Mouse (Mus musculus): ENCODE data around the gene Kctd17. TPM values are rescaled to one million over a fixed set of nuclear protein-coding genes. Genes with fewer than 3 reads are reported as not detected.

Kctd17 gene
- polyA plus RNA-seq, 1 experiment from 2014 or later: 35.0 TPM

GRCm38 (mm10) chr15:78395478-78395962 lies 32.8 kb upstream of the Kctd17 start, which contains the start of gene Tex33:
Gene Tex33 (minus strand): TSS chr15:78395912.
- Histone ChIP-seq H3K9ac (ENCODE audit: low read length) (no peak within 1 kb of the TSS), H3K27ac (ENCODE audit: low read depth) (no peak within 1 kb of the TSS), H3K4me3 (ENCODE audit: low read depth, low read length) (no peak within 1 kb of the TSS), H3K4me2 (ENCODE audit: low read length) (no peak within 1 kb of the TSS), H3K27me3 (replicated peaks; ENCODE audit: control insufficient read depth, insufficient read depth, low read length) (peaks cover 5% of the 10 kb centered on the region; the same call in 1 of the 2 replicates), H3K9me3 (ENCODE audit: control insufficient read depth, low read length) (no peaks in the 10 kb centered on the region), H3K36me3 (ENCODE audit: control insufficient read depth, insufficient read depth, low read length) (no peaks in the 10 kb centered on the region), H3K4me1 (replicated peaks; ENCODE audit: control insufficient read depth, insufficient read depth, low read length) (no peaks in the 10 kb centered on the region)
- ATAC-seq (replicated peaks; ENCODE audit: low FRiP score, low TSS enrichment, low read depth) (no peak), DNase-seq (ENCODE audit: low spot score) (no peak)
- 85% methylated on average over 8 of the region's 8 CpGs for WGBS

DNA sequence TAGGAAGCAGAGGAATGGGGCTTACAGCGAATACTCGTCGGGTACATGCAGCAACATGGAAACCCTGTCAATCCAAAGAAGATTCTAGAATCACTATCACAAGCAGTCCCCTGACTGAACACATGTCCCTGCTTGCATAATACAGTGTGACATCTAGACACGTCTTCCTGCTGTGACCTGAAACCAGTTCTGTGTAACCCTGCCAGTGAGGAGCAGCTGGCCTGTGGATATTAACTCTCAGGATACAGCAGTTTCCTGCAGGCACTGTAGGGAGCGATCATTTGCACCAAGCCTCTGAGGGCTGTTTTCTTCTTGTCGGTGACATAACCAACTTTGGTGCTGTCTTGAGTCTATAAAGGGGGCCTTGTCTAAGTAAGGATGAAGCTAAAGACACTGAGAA lies 27.0 kb upstream of the Kctd17 start:
- no peak for ATAC-seq (replicated peaks; ENCODE audit: low FRiP score, low TSS enrichment, low read depth)
- no peak overlapping the region for H3K27ac ChIP-seq (ENCODE audit: low read depth)
- H3K4me3 ChIP-seq (ENCODE audit: low read depth, low read length): no peak overlapping the region
- 0 out of 2 replicates have a peak, but pooled peaks cover 5% of the 10 kb centered on the region for H3K27me3 ChIP-seq (replicated peaks; ENCODE audit: control insufficient read depth, insufficient read depth, low read length)
- no peaks in the 10 kb centered on the region for H3K9me3 ChIP-seq (ENCODE audit: control insufficient read depth, low read length)
- DNase-seq (ENCODE audit: low spot score): no peak
- H3K4me2 ChIP-seq (ENCODE audit: low read length): no peak overlapping the region
- 0 out of 2 replicates have a peak, but pooled peaks cover 5% of the 10 kb centered on the region for H3K4me1 ChIP-seq (replicated peaks; ENCODE audit: control insufficient read depth, insufficient read depth, low read length)
- WGBS: 80% methylated on average over 6 of the region's 6 CpGs
- H3K9ac ChIP-seq (ENCODE audit: low read length): no peak overlapping the region
- no peaks in the 10 kb centered on the region for H3K36me3 ChIP-seq (ENCODE audit: control insufficient read depth, insufficient read depth, low read length)

- WGBS: 65% methylated on average over 4 of the region's 4 CpGs
- no peak overlapping the region for H3K27ac ChIP-seq (ENCODE audit: low read depth)
- no peak overlapping the region for H3K9ac ChIP-seq (ENCODE audit: low read length)
These were observed 26.4 kb upstream of the Kctd17 start for GRCm38 (mm10) chr15:78401921-78402320.

DNA sequence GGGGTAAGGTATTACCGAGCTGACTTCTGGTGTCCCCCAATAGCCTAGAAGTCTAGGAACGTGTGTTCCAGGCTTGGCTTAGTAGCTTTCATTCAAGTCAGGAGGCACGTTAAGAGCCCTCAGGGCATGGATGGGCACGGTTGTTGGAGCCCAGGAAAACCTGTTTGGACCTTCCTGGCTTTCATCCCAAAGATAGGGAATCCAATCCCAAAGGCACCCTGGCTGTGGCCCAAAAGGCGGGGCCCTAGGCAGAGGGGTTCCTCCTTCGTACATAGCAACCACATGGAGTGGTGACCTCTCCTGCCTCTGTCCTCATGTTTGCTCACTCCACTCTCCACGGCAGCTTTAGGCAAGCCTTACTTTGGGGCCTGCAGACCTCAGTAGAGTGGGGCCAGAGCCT lies 25.9 kb upstream of the Kctd17 start:
- no peak overlapping the region for H3K4me3 ChIP-seq (ENCODE audit: low read depth, low read length)
- no peak overlapping the region for H3K4me2 ChIP-seq (ENCODE audit: low read length)
- H3K9ac ChIP-seq (ENCODE audit: low read length): no peak overlapping the region
- no peak overlapping the region for H3K27ac ChIP-seq (ENCODE audit: low read depth)
- DNase-seq (ENCODE audit: low spot score) (no peak), ATAC-seq (replicated peaks; ENCODE audit: low FRiP score, low TSS enrichment, low read depth) (no peak)
- peaks cover 9% of the 10 kb centered on the region; the same call in 1 of the 2 replicates for H3K4me1 ChIP-seq (replicated peaks; ENCODE audit: control insufficient read depth, insufficient read depth, low read length)
- no peaks in the 10 kb centered on the region for H3K36me3 ChIP-seq (ENCODE audit: control insufficient read depth, insufficient read depth, low read length)
- WGBS: 83% methylated on average over 7 of the region's 7 CpGs
- H3K27me3 ChIP-seq (replicated peaks; ENCODE audit: control insufficient read depth, insufficient read depth, low read length): 0 out of 2 replicates have a peak, but pooled peaks cover 5% of the 10 kb centered on the region
- no peaks in the 10 kb centered on the region for H3K9me3 ChIP-seq (ENCODE audit: control insufficient read depth, low read length)

More at GRCm38 (mm10) chr15:78401921-78402320, 26.4 kb upstream of the Kctd17 start:
- H3K36me3 ChIP-seq (ENCODE audit: control insufficient read depth, insufficient read depth, low read length): no peaks in the 10 kb centered on the region
- ATAC-seq (replicated peaks; ENCODE audit: low FRiP score, low TSS enrichment, low read depth) (no peak), DNase-seq (ENCODE audit: low spot score) (no peak)
- H3K27me3 ChIP-seq (replicated peaks; ENCODE audit: control insufficient read depth, insufficient read depth, low read length): 0 out of 2 replicates have a peak, but pooled peaks cover 5% of the 10 kb centered on the region
- peaks cover 6% of the 10 kb centered on the region; the same call in 1 of the 2 replicates for H3K4me1 ChIP-seq (replicated peaks; ENCODE audit: control insufficient read depth, insufficient read depth, low read length)
- no peaks in the 10 kb centered on the region for H3K9me3 ChIP-seq (ENCODE audit: control insufficient read depth, low read length)
- no peak overlapping the region for H3K4me3 ChIP-seq (ENCODE audit: low read depth, low read length)
- no peak overlapping the region for H3K4me2 ChIP-seq (ENCODE audit: low read length)

- Histone ChIP-seq H3K4me2 (ENCODE audit: low read length) (peak overlapping the region; percentile 2; the same call in 1 of the 2 replicates), H3K36me3 (ENCODE audit: control insufficient read depth, insufficient read depth, low read length) (no peaks in the 10 kb centered on the region), H3K9ac (ENCODE audit: low read length) (no peak overlapping the region), H3K27me3 (replicated peaks; ENCODE audit: control insufficient read depth, insufficient read depth, low read length) (peaks cover 9% of the 10 kb centered on the region), H3K4me1 (replicated peaks; ENCODE audit: control insufficient read depth, insufficient read depth, low read length) (peaks cover 9% of the 10 kb centered on the region; the same call in 1 of the 2 replicates), H3K4me3 (ENCODE audit: low read depth, low read length) (no peak overlapping the region), H3K27ac (ENCODE audit: low read depth) (no peak overlapping the region), H3K9me3 (ENCODE audit: control insufficient read depth, low read length) (no peaks in the 10 kb centered on the region)
- no peak for ATAC-seq (replicated peaks; ENCODE audit: low FRiP score, low TSS enrichment, low read depth)
- WGBS: 42% methylated on average over 3 of the region's 3 CpGs
- DNase-seq (ENCODE audit: low spot score): no peak
These were observed 25.0 kb upstream of the Kctd17 start for GRCm38 (mm10) chr15:78403301-78403741.

DNA sequence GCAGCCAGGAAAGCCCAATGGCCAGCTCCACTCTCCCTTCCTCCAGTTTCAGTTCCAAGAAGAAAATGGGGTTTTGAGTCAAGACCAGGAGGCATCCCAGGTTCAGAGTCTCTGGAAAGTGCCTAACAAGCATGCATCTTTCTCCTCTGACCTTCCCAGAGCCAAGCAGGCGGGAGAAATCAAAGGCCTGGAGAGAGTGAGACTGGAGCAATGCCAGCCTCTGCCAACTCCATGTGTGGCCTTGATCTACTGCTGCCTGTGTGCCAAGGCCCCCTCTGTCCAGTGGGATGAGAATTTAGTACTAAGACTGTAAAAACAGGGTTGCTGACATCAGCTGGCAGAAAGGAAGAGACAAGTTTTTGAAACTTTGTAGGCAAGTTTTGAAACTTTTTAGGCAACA lies 24.5 kb upstream of the Kctd17 start:
- peaks cover 15% of the 10 kb centered on the region for H3K27me3 ChIP-seq (replicated peaks; ENCODE audit: control insufficient read depth, insufficient read depth, low read length)
- H3K27ac ChIP-seq (ENCODE audit: low read depth): no peak overlapping the region
- ATAC-seq (replicated peaks; ENCODE audit: low FRiP score, low TSS enrichment, low read depth) (no peak), DNase-seq (ENCODE audit: low spot score) (no peak)
- peaks cover 9% of the 10 kb centered on the region; the same call in 1 of the 2 replicates for H3K4me1 ChIP-seq (replicated peaks; ENCODE audit: control insufficient read depth, insufficient read depth, low read length)
- no peaks in the 10 kb centered on the region for H3K9me3 ChIP-seq (ENCODE audit: control insufficient read depth, low read length)
- no peak overlapping the region for H3K4me3 ChIP-seq (ENCODE audit: low read depth, low read length)
- H3K9ac ChIP-seq (ENCODE audit: low read length): no peak overlapping the region
- H3K36me3 ChIP-seq (ENCODE audit: control insufficient read depth, insufficient read depth, low read length): no peaks in the 10 kb centered on the region
- WGBS: 44% methylated on average over 1 of the region's 1 CpGs
- H3K4me2 ChIP-seq (ENCODE audit: low read length): no peak overlapping the region

- DNase-seq (ENCODE audit: low spot score) (no peak), ATAC-seq (replicated peaks; ENCODE audit: low FRiP score, low TSS enrichment, low read depth) (no peak)
- peak overlapping the region; percentile 98 for H3K4me2 ChIP-seq (ENCODE audit: low read length)
- no peaks in the 10 kb centered on the region for H3K9me3 ChIP-seq (ENCODE audit: control insufficient read depth, low read length)
- no peak overlapping the region for H3K27ac ChIP-seq (ENCODE audit: low read depth)
- peak overlapping the region; percentile 74 for H3K4me3 ChIP-seq (ENCODE audit: low read depth, low read length)
- H3K9ac ChIP-seq (ENCODE audit: low read length): no peak overlapping the region
- H3K27me3 ChIP-seq (replicated peaks; ENCODE audit: control insufficient read depth, insufficient read depth, low read length): peaks cover 27% of the 10 kb centered on the region
- 57% methylated on average over 11 of the region's 11 CpGs for WGBS
- H3K36me3 ChIP-seq (ENCODE audit: control insufficient read depth, insufficient read depth, low read length): no peaks in the 10 kb centered on the region
- H3K4me1 ChIP-seq (replicated peaks; ENCODE audit: control insufficient read depth, insufficient read depth, low read length): peaks cover 9% of the 10 kb centered on the region; the same call in 1 of the 2 replicates
These were observed 23.3 kb upstream of the Kctd17 start for GRCm38 (mm10) chr15:78405098-78405497.

DNA sequence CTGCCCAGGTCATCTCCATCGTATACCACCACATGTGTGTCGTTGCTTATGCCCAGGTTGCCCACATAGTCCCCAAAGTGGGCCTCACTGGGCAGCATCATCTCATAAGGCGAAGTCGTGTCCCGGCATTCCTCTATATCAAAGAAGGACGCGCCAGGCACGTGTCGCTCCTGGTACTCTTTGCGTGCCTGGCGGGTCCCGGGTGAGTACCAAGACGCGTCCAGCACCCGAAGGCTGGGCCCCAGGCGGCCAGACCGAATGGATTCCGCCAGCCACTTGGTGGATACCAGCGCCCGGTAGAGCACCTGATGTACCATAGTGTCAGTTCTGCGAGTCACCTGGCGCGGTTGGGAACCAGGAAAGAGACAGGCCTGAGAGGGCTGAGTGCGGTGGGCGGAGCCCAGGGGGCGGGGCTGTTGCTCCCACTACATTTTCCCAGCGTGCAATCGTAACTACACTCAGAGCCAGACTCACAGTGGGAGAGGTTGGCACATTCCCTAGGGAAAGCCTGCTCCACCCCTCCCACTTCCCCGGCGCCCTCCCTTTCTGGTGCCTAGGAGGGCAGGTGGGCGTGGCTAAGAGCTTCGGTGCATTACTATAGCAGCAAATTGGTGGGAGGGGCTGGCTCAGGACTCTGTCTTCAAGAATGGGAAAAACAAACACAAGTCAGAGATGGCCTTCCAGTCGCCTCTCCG lies 22.7 kb upstream of the Kctd17 start, which contains the start of gene Tst:
Gene Tst, minus strand, starts transcription at position 391 of the 695 bp plus-strand sequence.
- DNase-seq (ENCODE audit: low spot score): peak; percentile 89
- no peaks in the 10 kb centered on the region for H3K9me3 ChIP-seq (ENCODE audit: control insufficient read depth, low read length)

More for the DNA sequence above, 22.7 kb upstream of the Kctd17 start, which contains the start of gene Tst:
- peak within 1 kb of the TSS; percentile 98 for H3K4me2 ChIP-seq (ENCODE audit: low read length)
- H3K27me3 ChIP-seq (replicated peaks; ENCODE audit: control insufficient read depth, insufficient read depth, low read length): peaks cover 32% of the 10 kb centered on the region
- no peaks in the 10 kb centered on the region for H3K36me3 ChIP-seq (ENCODE audit: control insufficient read depth, insufficient read depth, low read length)
- H3K9ac ChIP-seq (ENCODE audit: low read length): peak within 1 kb of the TSS; percentile 72
- 2% methylated on average over 34 of the region's 34 CpGs for WGBS
- H3K4me3 ChIP-seq (ENCODE audit: low read depth, low read length): peak within 1 kb of the TSS; percentile 74
- H3K4me1 ChIP-seq (replicated peaks; ENCODE audit: control insufficient read depth, insufficient read depth, low read length): peaks cover 9% of the 10 kb centered on the region; the same call in 1 of the 2 replicates
- H3K27ac ChIP-seq (ENCODE audit: low read depth): peak within 1 kb of the TSS; percentile 92
- ATAC-seq (replicated peaks; ENCODE audit: low FRiP score, low TSS enrichment, low read depth): peak; percentile 78

All from intestine, embryonic 14.5 days (tissue).